Mouse (Mus musculus): Measurements from ENCODE around the gene Sectm1a.
"Not testable (repeated sequence)": the region's sequence is repeated elsewhere in the genome, so short reads cannot be mapped to it uniquely, and the experiment has no call there.

Gene Sectm1a

DNA sequence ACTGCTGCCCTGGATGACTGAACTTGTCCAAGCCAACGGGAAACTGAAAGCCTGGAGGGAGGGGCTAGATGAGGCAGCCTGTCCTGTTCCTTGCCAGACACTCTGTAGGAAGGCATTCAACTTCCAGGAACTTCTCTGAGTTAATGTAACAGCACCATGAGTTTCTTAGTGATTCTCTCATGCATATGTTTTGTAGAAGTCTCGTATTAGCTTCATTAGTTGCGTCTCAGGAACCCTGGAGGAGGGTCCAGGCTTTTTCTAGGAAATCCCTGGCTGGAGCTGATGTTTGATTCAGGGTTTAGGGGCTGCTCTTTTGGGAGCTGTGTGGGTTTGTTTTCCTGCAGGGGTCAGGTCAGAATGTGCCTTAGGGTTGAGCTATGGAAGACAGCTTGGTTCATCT is at the start of gene Sectm1a:
Gene Sectm1a, minus strand, starts transcription at position 101 of the 400 bp plus-strand sequence.
- no peak for DNase-seq (ENCODE audit: low read depth)

DNA sequence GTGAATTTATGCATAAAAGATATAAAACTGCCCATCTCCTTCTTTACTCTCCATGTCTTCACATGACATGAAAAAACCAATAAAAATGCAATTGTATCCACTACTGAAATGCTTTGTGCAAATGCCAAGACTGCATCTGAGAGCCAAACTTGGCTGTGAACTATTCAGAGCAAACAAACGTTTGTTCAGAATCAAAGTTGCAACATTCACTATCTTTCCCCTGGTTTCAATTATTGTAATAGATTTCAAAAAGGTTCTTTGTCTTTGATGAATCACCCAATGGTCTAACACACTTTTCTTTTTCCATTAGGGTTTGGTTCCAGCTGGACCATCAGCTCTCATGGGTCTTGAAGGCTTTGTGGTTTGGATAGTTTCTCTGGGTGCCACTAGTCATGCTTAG is 48.6 kb upstream of the Sectm1a start:
- no peak for DNase-seq (ENCODE audit: low read depth)

DNA sequence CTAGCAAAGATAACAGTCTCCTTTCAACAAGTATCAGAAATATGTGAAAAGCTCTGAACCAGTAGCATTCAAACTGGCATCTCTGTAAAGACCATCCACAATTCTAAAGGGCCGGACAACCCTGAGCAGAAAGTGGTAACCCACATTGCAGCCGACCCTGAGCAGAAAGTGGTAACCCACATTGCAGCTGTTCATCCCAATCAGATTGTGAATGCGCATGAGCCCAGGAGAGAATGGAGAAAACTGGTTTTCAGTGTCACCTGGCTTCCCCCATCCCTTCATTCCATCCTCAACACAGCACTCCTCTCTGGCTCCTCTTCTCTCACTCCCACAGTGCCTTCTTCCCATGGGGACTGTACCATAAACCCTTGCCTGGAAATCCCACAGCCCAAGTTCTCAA is 46.4 kb upstream of the Sectm1a start:
- no peak for DNase-seq (ENCODE audit: low read depth)

DNA sequence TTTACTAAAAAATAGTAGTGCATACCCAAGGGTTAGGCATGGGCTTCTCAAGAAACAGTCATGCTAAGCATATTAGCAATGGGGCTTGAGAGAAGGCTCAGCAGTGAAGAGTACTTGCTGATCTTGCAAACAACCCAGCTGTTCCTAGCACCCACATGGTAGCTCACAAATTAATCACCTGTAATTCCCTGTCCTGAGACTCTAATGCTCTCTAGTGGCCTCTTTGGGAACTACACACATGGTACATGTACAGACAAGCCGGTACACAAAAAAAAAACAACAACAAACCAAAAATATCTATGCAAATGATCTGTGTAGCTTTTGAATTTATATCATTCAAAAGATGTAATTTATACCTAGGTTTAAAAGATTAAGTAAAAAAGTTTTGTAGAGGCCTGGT is 45.4 kb upstream of the Sectm1a start:
- DNase-seq (ENCODE audit: low read depth) = peak; percentile 38

DNA sequence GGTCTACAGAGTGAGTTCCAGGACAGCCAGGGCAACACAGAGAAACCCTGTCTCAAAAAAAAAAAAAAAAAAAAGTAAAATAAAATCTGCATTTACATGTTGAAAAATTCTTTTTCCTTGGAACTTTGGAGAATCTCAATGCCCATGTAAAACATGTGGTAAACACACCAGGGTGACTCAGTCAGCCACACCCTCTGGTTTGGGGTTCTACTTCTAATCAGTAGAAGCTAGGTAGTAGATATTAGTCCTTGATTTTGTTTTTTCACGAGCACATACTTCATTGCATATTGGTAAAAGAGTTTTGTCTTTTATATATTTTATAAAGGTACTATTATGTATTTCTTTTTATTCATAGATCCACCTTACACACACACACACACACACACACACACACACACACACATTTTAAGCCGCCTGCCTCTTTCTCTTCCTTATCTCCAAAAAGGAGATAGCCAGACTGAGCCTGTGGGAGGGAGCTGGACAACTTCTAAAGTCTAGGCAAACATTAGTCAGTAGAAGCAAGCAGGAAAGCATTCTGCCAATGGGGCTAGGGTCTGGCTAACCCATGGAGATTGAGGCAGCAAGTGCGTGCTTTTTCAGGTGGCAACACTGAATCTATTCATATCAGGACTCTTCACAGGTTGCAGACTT is 44.6 kb upstream of the Sectm1a start:
- no peak for DNase-seq (ENCODE audit: low read depth)

DNA sequence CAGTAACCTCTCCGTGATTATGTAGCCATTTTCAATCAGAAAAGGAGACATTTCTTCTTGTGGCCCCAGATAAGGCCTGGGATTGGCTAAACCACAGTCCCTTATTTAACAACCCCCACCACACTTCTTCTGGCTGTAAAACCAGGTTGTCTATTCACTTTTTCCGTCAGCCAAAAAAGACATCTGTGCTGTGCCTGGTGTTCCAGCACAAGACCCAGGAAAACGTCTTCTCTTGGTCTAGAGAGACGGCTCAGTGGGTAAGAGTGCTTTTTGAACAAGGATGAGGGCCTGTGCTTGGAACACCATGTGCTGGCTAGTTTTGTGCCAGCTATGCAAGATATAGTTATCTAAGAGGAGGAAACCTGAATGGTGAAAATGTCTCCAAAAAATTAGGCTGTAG is 42.4 kb upstream of the Sectm1a start:
- DNase-seq (ENCODE audit: low read depth) = no peak

DNA sequence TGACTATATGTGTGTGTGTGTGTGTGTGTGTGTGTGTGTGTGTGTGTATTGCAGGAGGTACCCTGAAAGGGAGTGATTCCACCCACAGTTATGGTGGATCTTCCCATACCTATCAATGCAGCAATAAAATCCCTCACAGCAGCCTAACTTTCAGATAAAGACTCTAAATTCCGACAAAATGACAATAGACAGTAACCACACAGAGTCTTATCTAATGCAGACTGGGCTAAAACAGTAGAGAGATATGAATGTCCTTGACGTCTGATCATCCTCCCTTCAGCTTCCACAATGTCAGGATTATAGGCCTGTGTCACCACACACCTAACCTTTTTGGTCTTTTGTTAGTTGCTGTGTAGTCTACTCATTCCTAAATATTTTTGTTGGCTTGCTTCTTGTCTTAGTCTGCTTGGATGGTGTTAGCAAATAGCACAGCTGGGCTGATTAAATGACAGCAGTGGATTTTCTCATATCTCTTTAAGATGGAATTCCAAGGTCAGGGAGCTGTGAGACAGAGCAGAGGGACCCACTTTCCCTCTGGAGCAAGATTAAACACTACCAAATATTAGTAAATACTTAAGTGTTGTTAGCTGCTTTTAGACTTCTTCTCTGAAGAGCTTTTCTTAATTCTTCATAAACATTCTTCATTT is 41.1 kb upstream of the Sectm1a start:
- DNase-seq (ENCODE audit: low read depth) = no peak

DNA sequence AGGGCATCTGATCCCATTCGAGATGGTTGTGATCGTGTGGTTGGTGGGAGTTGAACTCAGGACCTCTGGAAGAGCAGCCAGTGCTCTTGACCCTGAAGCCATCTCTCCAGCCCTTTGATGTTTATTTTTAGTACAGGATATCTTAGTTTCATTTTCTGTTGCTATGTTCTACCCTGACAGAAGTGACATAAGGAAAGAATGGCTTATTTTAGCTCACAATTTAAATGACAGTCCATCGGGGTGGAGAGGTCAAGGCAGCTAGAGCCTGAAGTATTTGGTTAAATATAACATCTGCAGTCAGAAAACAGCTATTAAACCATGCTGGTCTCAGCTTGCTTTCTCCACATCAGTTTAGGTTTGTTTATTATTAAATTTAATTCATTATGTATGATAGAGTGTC is 40.1 kb upstream of the Sectm1a start:
- DNase-seq (ENCODE audit: low read depth) = no peak

DNA sequence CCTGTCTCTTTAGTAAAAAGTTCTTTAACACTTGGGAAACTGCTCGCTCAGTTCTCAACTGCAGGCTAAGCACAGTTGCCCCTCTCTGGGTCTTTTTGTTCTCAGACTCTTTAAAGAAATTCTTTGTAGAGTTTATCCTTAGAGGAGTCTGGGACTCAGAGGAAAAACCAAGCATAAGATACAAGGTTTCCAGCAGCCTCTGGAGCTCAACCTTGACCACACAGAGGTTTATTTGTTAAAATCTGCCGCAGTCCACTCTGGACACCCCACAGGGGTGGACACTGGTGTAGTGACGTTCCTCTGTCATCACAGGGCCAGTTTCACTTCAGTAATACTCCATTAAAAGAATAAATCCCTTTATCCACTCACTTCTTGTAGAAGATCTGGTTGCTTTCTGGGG is 37.6 kb upstream of the Sectm1a start, which contains the start of gene Tex19.2:
Gene Tex19.2, minus strand, starts transcription at position 101 of the 400 bp plus-strand sequence.
- no peak for DNase-seq (ENCODE audit: low read depth)

DNA sequence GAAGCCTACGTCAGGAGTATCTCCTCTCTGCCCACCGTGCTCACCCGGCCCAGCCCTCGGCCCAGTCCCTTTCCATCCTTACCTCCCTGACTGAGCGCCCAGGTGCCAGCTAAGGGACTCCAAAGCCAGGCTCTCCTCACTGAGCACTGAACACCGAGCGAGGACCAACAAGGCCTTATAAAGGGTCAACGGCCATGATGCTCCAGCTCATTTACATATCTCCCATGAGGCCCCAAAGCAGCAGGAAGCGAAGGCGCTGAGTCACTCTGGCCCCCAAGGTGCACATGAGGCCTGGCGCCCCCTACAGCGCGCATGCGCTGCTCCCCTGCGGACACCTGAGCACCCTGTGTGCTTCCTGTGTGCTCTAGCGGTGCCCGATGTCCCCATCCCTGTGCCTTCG is 37.1 kb upstream of the Sectm1a start:
- no peak for DNase-seq (ENCODE audit: low read depth)

DNA sequence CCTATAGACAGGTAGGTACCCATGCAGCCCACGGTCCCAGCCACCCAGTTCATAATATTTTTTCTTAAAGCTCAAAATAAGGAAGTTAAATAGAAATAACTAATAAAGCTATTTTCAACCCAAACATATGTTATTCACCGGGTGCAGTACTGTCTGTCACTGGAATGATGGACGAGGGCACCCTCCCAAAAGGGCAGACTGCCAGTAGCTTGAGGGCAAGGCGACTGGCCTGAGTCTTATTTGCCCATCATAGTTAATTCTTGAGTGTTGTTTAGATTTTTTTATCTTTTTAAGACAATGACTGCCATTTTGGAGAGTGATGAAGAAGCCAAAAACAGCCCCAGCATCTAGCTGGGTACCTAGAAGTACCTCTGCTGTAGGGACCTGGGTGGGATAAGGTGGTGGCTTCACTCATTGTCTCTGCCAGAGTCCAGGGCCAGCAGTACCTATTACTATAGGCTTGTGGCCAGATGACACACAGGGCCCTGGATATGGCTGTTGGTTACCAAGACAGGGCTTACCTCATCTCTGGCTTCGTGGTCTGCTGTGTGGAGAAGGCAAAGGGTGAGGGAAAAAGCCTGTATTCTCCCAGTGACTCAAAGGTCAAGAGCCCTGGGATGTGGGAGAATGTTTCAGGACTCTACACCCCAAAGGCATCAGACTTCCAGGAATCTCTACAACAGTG is 31.2 kb upstream of the Sectm1a start:
- DNase-seq (ENCODE audit: low read depth) = no peak

DNA sequence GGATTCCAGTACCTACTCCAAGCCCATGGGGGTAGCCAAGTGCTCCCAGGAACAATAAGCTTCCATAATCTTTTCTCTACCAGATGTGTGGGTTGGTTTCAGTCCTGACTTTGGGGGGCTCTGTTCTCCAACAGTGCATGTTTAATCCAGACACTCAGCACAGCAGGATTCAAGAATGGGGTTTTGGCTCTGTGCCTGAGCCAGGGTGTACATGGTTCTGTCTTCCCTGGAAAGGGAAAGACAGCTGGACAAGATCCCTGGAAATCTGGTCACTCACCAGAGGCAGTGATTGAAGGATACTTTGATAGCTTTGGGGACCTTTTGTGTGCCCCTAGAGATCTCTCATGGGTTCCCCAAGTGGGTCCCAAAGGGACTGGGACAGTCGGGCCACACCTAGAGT is 30.6 kb upstream of the Sectm1a start:
- no peak for DNase-seq (ENCODE audit: low read depth)

DNA sequence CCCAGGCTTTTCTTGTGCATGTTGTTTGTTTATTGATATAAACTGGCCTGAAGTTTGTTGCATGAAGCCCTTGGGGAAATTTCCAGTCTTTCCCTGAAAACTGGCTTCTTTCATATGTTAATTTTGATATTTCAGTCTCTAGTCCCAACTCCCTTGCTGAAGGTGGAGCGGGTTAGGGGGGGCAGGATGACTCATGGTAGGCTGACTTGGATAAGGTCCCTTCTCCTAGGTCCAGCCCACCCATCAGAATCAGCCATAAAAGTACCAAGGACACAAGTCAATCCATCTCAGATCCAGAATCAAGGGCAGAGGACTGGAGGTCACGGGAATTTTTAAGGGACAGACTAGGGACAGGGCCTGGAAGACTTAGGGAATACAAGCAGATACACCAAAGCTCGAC is 30.0 kb upstream of the Sectm1a start:
- DNase-seq (ENCODE audit: low read depth) = no peak

DNA sequence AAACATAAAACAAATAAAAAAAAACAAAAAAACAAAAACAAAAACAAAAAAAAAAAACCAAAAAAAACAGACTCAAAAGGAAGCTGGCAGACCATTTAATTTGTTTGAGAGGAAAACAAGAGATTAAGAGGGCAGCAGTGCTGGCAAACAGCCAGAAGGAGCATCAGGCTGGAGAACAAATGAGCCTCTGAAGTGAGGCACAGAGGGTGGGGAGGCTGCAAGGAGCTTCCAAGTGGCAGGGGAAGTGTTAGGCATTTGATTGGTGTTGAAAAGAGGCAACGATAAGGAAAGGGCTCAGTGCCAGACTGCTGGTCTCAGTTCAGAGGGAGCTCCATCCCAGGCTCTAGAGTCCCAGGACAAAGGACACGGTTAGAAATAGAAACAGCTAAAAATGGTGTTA is 29.0 kb upstream of the Sectm1a start:
- no peak for DNase-seq (ENCODE audit: low read depth)

DNA sequence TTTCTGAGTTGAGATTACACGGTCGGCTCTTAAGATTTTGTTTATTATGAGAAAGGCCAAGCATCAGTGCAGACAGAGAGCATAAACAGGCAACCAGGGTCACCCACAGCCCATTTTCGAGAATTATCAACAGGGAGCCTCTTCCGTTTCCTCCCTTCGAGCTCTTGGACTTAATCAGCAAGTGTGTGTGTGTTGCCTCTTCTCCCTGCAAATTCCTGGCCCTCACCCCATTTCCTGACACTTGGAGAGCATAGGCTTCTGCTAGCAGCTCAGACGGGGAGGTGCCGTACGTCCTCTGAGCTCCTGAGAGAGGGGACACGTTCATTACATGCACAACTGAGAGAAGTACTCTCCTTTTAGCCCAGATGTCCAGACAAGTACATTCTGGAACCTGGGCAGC is 27.0 kb upstream of the Sectm1a start:
- DNase-seq (ENCODE audit: low read depth) = no peak

DNA sequence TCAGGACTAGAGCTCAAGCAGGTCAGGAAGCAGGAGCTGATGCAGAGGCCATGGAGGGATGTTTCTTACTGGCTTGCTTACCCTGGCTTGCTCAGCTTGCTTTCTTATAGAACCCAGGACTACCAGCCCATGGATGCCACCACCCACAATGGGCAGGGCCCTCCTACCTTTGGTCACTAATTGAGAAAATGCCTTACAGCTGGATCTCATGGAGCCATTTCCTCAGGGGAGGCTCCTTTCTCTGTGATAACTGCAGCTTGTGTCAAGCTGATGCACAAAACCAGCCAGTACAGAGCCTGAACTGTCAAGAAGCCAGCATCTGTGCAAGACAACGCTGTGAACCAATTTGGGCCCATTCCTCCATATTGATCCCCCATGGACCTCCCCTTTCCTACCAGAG is 26.2 kb upstream of the Sectm1a start:
- not testable (repeated sequence) for DNase-seq (ENCODE audit: low read depth)

DNA sequence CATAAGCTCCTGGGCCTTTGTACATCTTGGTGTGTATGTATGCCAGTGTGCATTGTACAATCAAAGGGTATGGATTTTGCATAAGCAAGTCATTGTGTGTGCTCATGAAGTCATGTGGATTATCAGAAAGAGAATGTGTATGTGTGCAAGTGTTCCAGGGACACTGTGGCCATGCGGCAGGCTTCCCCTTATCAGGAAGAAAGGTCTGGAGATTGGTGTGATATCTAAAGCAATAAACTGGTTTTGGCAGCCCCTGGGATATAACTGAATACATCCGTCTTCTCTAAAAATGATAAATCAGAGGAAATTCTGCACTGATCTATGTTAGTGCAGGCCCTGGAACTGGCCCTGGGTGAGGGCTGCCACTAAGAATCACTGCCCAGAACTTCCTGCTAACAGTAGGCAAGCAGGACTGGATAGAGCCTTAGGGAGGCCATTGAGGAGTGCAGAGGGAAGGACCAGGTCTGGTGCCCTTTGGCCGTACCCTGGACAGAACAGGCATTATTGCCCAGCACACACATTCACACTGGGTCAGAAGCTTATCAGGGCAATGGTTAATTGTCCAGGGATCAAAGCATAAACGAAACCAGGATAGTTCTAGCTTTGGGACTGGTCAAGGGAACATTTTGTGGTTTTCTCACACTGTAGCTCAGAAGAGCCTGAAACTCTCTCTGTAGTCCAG is 20.2 kb upstream of the Sectm1a start:
- no peak for DNase-seq (ENCODE audit: low read depth)

DNA sequence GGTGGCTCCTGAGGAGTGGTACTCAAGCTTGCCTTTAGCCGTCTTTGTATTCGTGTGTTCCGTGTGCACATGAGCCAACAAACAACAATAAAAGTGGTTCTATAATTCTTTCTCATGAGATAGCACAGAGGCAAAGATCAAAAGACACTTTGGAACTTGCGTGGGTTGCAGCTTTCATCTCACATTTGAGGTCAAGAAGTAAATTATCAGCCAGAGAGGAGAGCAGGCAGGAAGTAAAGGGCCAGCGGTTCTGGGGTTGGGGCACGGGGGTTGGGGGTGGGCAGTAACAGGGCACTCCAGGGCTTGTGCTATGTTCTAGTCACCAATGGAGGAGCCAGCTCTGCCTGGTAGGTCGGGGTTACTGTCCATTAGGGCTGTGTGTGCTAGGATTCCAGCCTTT is 19.7 kb upstream of the Sectm1a start:
- no peak for DNase-seq (ENCODE audit: low read depth)

DNA sequence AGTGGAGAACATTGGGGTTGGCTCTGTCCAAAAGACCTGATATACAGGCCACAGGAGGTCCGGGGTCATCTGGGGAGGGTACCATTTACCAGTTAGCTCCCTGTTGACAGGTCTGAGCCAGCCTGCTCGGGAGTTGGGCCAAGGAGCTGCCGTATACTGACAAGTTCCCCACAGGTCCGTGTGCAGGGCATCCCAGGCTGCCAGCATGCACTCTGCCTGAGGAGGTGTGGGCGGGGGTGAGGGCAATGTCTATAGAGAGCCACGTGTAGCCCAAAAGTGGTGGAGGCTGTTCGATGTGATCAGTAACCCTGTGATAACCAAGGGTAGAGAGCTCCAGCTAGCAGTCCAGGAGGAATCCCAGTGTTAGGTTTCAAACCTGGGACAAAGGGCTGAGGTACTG is 18.7 kb upstream of the Sectm1a start:
- no peak for DNase-seq (ENCODE audit: low read depth)

DNA sequence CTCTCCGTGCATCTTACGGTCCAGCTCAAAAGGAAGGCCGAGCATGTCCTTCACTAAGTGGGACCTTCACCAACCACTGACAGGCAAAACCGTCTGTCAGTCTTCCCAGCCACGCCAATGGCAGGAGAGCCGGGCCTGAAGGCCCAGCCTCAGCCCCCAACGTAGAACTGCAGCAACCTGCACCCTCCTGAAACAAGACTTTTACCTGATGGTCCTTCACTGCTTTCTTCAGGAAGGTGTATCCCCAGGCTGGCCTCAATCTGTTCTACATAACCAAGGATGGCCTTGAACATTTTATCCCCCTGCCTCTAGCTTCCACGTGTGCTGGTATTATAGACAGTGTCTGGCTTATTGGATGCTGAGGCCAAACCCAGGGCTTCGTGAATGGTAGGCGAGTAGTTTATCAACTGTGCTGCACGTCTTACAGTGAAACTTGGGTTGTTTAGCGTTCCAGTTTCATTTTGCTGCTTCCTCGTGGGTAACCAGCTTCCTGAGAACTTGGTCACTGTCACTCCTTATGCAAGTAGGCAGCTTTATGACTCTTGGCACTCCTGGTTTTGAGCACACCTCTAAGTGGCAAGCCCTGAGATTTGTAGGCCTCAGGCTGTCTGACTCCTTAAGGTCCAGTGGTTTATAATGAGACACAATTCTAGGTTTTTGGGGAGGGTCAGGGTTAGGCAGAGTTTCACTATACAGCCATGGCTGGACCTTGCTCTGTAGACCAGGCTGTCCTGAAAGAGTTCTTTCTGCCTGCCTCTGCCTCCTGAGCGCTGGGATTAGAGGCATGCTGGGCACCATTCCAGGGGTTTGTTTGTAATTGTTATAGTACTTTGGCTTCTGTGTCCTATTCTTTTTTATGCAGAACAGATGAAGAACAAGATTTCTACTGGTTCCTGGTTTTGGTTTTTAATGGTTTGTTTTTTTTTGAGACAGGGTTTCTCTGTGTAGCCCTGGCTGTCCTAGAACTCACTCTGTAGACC is 11.9 kb upstream of the Sectm1a start:
- DNase-seq (ENCODE audit: low read depth) = no peak

DNA sequence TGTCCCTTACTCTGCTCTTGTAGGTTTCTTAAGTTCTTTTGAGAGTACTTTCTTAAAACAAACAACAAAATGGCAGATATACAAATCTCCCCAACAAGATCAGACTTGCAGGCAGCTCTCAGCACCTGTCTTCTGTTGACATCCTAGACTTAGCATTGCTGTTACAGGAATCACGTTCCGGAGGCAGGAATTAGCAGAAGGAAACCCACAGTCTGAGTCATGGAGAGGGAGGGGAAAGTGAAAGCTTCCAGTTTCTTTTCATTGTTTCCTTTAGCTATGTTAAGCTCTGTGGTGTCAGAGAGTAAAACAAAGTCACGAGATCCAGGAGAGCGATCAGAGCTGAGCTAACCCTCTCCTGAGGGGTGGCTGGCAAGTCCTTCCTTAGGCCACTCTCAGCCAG is 9.9 kb upstream of the Sectm1a start:
- DNase-seq (ENCODE audit: low read depth) = no peak
